Mouse (Mus musculus) MEL (cell line): ENCODE data around the gene Fam168b. TPM values are rescaled to one million over a fixed set of nuclear protein-coding genes. Genes with fewer than 3 reads are reported as not detected.

Source experiments
- DNase-seq: peaks from one replicate; pipeline ENCODE4 v3.0.0; 2011; ENCODE audit warnings: low read depth, low spot score
- H3K27ac ChIP-seq: 2 replicates; pipeline ENCODE4 v1.5.1; 2012; ENCODE audit warnings: low read depth, mild to moderate bottlenecking, control low read depth, low read length, moderate library complexity; ENCODE audit not compliant: control insufficient read depth
- H3K27me3 ChIP-seq, 2 experiments: fragments of 150-350 bp in 1 of 2; sonication (generic) in 1 of 2; 2 replicates each; pipeline ENCODE4 v1.6.1; 2012; ENCODE audit warnings: low read length in 2 of 2, mild to moderate bottlenecking in 2 of 2, improper control_type of control experiment in 1 of 2, moderate library complexity in 1 of 2; ENCODE audit not compliant: insufficient read depth in 2 of 2, control insufficient read depth in 1 of 2
- H3K36me3 ChIP-seq, 2 experiments: 2 replicates each; pipeline ENCODE4 v1.6.1; 2012 to 2014; ENCODE audit warnings: low read length in 2 of 2, improper control_type of control experiment in 1 of 2, inconsistent platforms in 1 of 2, mild to moderate bottlenecking in 1 of 2; ENCODE audit not compliant: insufficient read depth in 2 of 2, control insufficient read depth in 1 of 2
- H3K4me1 ChIP-seq, 2 experiments: fragments of 150-350 bp in 1 of 2; sonication (generic) in 1 of 2; 2 replicates each; pipeline ENCODE4 v1.6.1; 2012; ENCODE audit warnings: low read length in 2 of 2, improper control_type of control experiment in 1 of 2, mild to moderate bottlenecking in 1 of 2; ENCODE audit not compliant: insufficient read depth in 2 of 2, control insufficient read depth in 1 of 2
- H3K4me3 ChIP-seq, 2 experiments: fragments of 150-350 bp in 1 of 2; sonication (generic) in 1 of 2; 2 replicates each; pipeline ENCODE4 v1.5.1; 2012; ENCODE audit warnings: low read depth in 2 of 2, low read length in 2 of 2, mild to moderate bottlenecking in 2 of 2, moderate library complexity in 2 of 2, control low read depth in 1 of 2, improper control_type of control experiment in 1 of 2; ENCODE audit not compliant: control insufficient read depth in 1 of 2, insufficient read depth in 1 of 2
- H3K79me2 ChIP-seq: 2 replicates; pipeline ENCODE4 v1.6.1; 2012; ENCODE audit warnings: mild to moderate bottlenecking, low read length, moderate library complexity; ENCODE audit not compliant: control insufficient read depth, poor library complexity, insufficient read depth
- H3K9ac ChIP-seq: 2 replicates; pipeline ENCODE4 v1.6.1; 2012; ENCODE audit warnings: low read depth, mild to moderate bottlenecking, control low read depth, low read length, moderate library complexity; ENCODE audit not compliant: control insufficient read depth, poor library complexity, severe bottlenecking
- H3K9me3 ChIP-seq: fragments of 150-350 bp; sonication (generic); replicated peaks from 2 replicates; pipeline ENCODE4 v1.6.1; 2012; ENCODE audit warnings: mild to moderate bottlenecking, low read length, improper control_type of control experiment, moderate library complexity; ENCODE audit not compliant: insufficient read depth
- CHD1 ChIP-seq: IDR thresholded peaks from 2 replicates; pipeline ENCODE4 v1.6.1; 2012; ENCODE audit warnings: low read depth, mild to moderate bottlenecking, inconsistent platforms, low read length, improper control_type of control experiment
- CTCF ChIP-seq, 3 experiments: IDR thresholded peaks in 2 of 3; conservative IDR thresholded peaks in 1 of 3; 2 replicates each; pipeline ENCODE4 v1.5.1; 2011 to 2012; ENCODE audit warnings: low read length in 3 of 3, low read depth in 2 of 3, mild to moderate bottlenecking in 2 of 3, improper control_type of control experiment in 1 of 3, inconsistent platforms in 1 of 3, mixed read lengths in 1 of 3, moderate library complexity in 1 of 3; ENCODE audit not compliant: control insufficient read depth in 1 of 3, insufficient read depth in 1 of 3, poor library complexity in 1 of 3, severe bottlenecking in 1 of 3
- GABPA ChIP-seq: IDR thresholded peaks from 2 replicates; pipeline ENCODE4 v1.6.1; 2012; ENCODE audit warnings: low read depth, mild to moderate bottlenecking, inconsistent platforms, low read length, improper control_type of control experiment, moderate library complexity
- GATA1 ChIP-seq: IDR thresholded peaks from 2 replicates; pipeline ENCODE4 v1.6.1; 2011; ENCODE audit warnings: low read depth, low read length, improper control_type of control experiment
- HCFC1 ChIP-seq: IDR thresholded peaks from 2 replicates; pipeline ENCODE4 v1.6.1; 2012; ENCODE audit warnings: low read depth, mild to moderate bottlenecking, inconsistent platforms, low read length, improper control_type of control experiment, moderate library complexity
- JUND ChIP-seq: IDR thresholded peaks from 2 replicates; pipeline ENCODE4 v1.6.1; 2011; ENCODE audit warnings: low read depth, mild to moderate bottlenecking, improper control_type of control experiment, low read length
- MEF2A ChIP-seq: IDR thresholded peaks from 2 replicates; pipeline ENCODE4 v1.6.1; 2014; ENCODE audit warnings: low read depth, mild to moderate bottlenecking, inconsistent platforms, low read length, improper control_type of control experiment; ENCODE audit not compliant: poor library complexity, insufficient replicate concordance, severe bottlenecking; ENCODE audit errors: extremely low read depth
- POLR2A ChIP-seq, 2 experiments: IDR thresholded peaks; 2 replicates each; pipeline ENCODE4 v1.6.1; 2011 to 2012; ENCODE audit warnings: low read length in 2 of 2, mild to moderate bottlenecking in 2 of 2, control low read depth in 1 of 2, improper control_type of control experiment in 1 of 2, low read depth in 1 of 2, moderate library complexity in 1 of 2; ENCODE audit not compliant: control insufficient read depth in 1 of 2, insufficient read depth in 1 of 2, poor library complexity in 1 of 2
- POLR2AphosphoS5 ChIP-seq: IDR thresholded peaks from 2 replicates; pipeline ENCODE4 v1.6.1; 2012; ENCODE audit warnings: low read depth, borderline replicate concordance, mild to moderate bottlenecking, inconsistent platforms, low read length, moderate library complexity, mixed read lengths
- RCOR1 ChIP-seq: IDR thresholded peaks from 2 replicates; pipeline ENCODE4 v1.6.1; 2012; ENCODE audit warnings: low read depth, mild to moderate bottlenecking, inconsistent platforms, low read length, improper control_type of control experiment
- SMC3 ChIP-seq: IDR thresholded peaks from 2 replicates; pipeline ENCODE4 v1.6.1; 2011; ENCODE audit warnings: low read depth, low read length, improper control_type of control experiment
- TAL1 ChIP-seq: IDR thresholded peaks from 2 replicates; pipeline ENCODE4 v1.6.1; 2012; ENCODE audit warnings: mild to moderate bottlenecking, inconsistent platforms, low read length, moderate library complexity, mixed read lengths
- UBTF ChIP-seq: IDR thresholded peaks from 2 replicates; pipeline ENCODE4 v1.6.1; 2012; ENCODE audit warnings: low read depth, mild to moderate bottlenecking, inconsistent platforms, low read length, improper control_type of control experiment, moderate library complexity, borderline replicate concordance; ENCODE audit not compliant: insufficient read depth
- USF2 ChIP-seq, 2 experiments: IDR thresholded peaks; 2 replicates each; pipeline ENCODE4 v1.6.1; 2011 to 2012; ENCODE audit warnings: improper control_type of control experiment in 2 of 2, low read length in 2 of 2, borderline replicate concordance in 1 of 2, inconsistent platforms in 1 of 2, low read depth in 1 of 2, mild to moderate bottlenecking in 1 of 2; ENCODE audit not compliant: insufficient read depth in 1 of 2
- ZC3H11A ChIP-seq: IDR thresholded peaks from 2 replicates; pipeline ENCODE4 v1.6.1; 2012; ENCODE audit warnings: low read depth, mild to moderate bottlenecking, inconsistent platforms, low read length, improper control_type of control experiment
- ZMIZ1 ChIP-seq: IDR thresholded peaks from 2 replicates; pipeline ENCODE4 v1.6.1; 2012; ENCODE audit warnings: low read depth, mild to moderate bottlenecking, inconsistent platforms, low read length, improper control_type of control experiment, moderate library complexity
- polyA plus RNA-seq, 2 experiments: library from polyadenylated mRNA; stranded (reverse) in 1 of 2; unstranded in 1 of 2; fragments of >175 nt in 1 of 2; fragments of >200 nt in 1 of 2; gene quantifications; 2 replicates each; pipeline versions ENCODE4 v1.2.1 to v1.2.4; 2012; ENCODE audit warnings: low replicate concordance in 2 of 2, low read depth in 1 of 2; ENCODE audit not compliant: insufficient read length in 2 of 2, insufficient read depth in 1 of 2, missing spikeins in 1 of 2
- total RNA-seq: library from RNA; depleted of rRNA; stranded (reverse); fragments of 300-350 nt; gene quantifications from 2 replicates; pipeline ENCODE4 v1.2.3, GENCODE M21; 2012

Gene Fam168b
- total and polyA plus RNA-seq, 3 experiments, result 78.9 to 136 (median 97.4) TPM

DNA sequence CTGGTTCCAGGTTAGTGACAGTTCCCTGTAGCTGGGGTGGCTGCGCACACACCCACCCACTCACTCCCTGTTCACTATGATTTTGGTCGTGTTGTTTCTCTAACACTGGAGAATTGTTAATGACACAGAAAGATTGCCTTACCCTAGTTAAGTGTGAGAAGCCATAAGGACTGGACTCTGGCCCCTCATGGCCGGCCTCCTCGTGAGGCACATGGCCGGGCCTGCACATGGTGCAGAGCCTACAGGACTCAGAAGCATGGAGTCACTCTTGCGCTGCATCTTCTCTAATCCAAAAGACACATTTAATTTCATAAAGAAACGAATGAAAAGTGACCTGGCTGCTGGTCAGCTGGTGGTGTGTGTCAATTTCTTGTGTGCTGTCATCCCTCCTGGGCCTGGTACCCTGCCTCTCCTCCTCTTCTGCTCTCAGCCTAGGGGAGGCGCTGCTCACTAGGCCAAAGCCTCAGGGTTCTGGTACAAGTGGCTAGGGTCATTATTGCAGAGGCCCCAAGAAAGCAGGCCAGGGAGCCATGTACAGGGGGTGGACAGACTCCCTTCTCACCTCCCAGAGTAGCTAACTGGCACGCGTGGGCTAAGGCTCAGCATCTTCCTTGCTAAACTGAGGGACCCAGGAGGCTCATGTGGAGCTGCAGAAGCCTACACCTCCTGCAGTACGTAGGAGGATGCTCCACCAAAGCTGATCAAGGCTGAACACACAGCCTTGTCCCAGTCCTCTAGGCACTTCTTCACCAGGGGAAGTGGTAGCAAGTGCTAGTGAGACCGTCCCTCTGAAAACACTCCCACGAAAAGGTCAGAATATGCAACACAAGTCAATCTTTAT lies 30.2 kb downstream of the Fam168b start:
- H3K27ac ChIP-seq, result no peak overlapping the region
- no peaks in the 10 kb centered on the region for H3K4me1 ChIP-seq
- H3K36me3 ChIP-seq, result no peaks in the 10 kb centered on the region; a peak in 2 of 4 replicates
- TF ChIP-seq GABPA (no peak), CTCF (IDR thresholded peaks at IDR 0.05 in 2 of 3, conservative IDR thresholded peaks at IDR 0.05 in 1 of 3; ENCODE audit: control insufficient read depth in 1 of 3, insufficient read depth in 1 of 3, low read depth in 2 of 3, low read length in 3 of 3, poor library complexity in 1 of 3, severe bottlenecking in 1 of 3) (peak in 1 of 3 experiments; percentile 4; a peak in 1 of 6 replicates)
- H3K4me3 ChIP-seq, result no peak overlapping the region
- no peak for DNase-seq
- H3K79me2 ChIP-seq, result no peaks in the 10 kb centered on the region
- H3K27me3 ChIP-seq, result no peaks in the 10 kb centered on the region
- no peaks in the 10 kb centered on the region for H3K9me3 ChIP-seq
- H3K9ac ChIP-seq, result no peak overlapping the region

DNA sequence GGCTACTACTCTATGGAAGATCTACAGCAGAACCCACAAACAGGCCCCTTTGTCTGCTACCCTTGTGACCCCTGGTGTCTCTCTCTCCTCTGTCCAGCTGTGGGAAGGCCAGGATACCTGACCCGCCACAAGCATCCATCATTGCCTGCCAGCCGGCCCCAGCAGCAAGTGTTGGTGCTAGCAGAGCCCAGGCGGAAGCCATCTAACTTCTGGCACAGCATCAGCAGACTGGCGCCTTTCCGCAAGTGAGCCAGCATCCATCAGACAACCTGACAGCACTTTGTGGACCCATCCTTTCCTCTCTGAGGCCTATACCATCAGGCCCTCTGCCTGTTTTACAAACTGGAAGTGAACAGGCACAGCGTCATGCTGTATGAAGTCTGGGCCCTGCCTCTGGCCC lies 31.3 kb downstream of the Fam168b start:
- H3K79me2 ChIP-seq, result no peaks in the 10 kb centered on the region
- no peak for DNase-seq
- H3K9me3 ChIP-seq, result no peaks in the 10 kb centered on the region
- H3K36me3 ChIP-seq, result no peaks in the 10 kb centered on the region; a peak in 2 of 4 replicates
- no peak overlapping the region for H3K27ac ChIP-seq
- H3K4me1 ChIP-seq, result no peaks in the 10 kb centered on the region
- no peaks in the 10 kb centered on the region for H3K27me3 ChIP-seq
- no peak overlapping the region for H3K4me3 ChIP-seq
- no peak overlapping the region for H3K9ac ChIP-seq
- TF ChIP-seq POLR2A (IDR thresholded peaks at IDR 0.05; ENCODE audit: control insufficient read depth in 1 of 2, insufficient read depth in 1 of 2, low read depth in 1 of 2, low read length in 2 of 2, poor library complexity in 1 of 2) (0 out of 4 replicates have a peak, but pooled peaks of 1 of the 2 experiments have one; percentile 2), CHD1 (no peak)

DNA sequence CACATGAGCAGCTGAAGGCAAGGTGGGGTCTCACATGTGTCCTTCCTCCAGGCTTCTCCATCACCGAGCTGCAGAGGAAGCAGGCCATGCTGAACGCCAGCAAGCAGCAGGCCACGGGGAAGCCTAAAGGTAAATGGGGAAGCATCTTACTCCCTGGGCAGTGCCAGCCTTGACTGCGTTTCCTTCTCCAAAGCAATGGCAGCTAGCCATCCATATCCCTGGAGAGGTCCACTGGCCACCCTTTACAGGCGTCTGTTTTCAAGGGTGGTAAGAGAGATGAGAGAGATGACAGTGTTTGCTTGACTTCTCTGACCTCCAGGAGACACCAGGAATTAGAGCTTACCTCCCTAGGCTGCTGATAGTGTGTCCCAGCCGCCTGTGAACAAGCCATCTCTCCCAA lies 31.8 kb downstream of the Fam168b start:
- no peak for DNase-seq
- Histone ChIP-seq H3K27ac (no peak overlapping the region), H3K4me1 (no peaks in the 10 kb centered on the region), H3K27me3 (no peaks in the 10 kb centered on the region), H3K9me3 (no peaks in the 10 kb centered on the region), H3K9ac (no peak overlapping the region), H3K4me3 (no peak overlapping the region), H3K36me3 (no peaks in the 10 kb centered on the region; a peak in 2 of 4 replicates), H3K79me2 (no peaks in the 10 kb centered on the region)
- TF ChIP-seq ZC3H11A (no peak), UBTF (no peak), POLR2AphosphoS5 (no peak), GATA1 (no peak), POLR2A (IDR thresholded peaks at IDR 0.05; ENCODE audit: control insufficient read depth in 1 of 2, insufficient read depth in 1 of 2, low read depth in 1 of 2, low read length in 2 of 2, poor library complexity in 1 of 2) (no peak), JUND (no peak), TAL1 (no peak), HCFC1 (no peak), MEF2A (no peak), ZMIZ1 (no peak), RCOR1 (no peak), SMC3 (no peak), CHD1 (no peak), USF2 (IDR thresholded peaks at IDR 0.05; ENCODE audit: borderline replicate concordance in 1 of 2, insufficient read depth in 1 of 2, low read depth in 1 of 2, low read length in 2 of 2) (no peak)
